Mouse (Mus musculus) CH12.LX (cell line): ENCODE data around the gene Zkscan14. TPM values are rescaled to one million over a fixed set of nuclear protein-coding genes. Genes with fewer than 3 reads are reported as not detected.

Experiments
- DNase-seq: peaks from one replicate; pipeline ENCODE4 v3.0.0-alpha.2; 2013; ENCODE audit errors: extremely low read depth
- H3K27ac ChIP-seq: 2 replicates; pipeline ENCODE4 v1.5.1; 2012; ENCODE audit warnings: low read depth, mild to moderate bottlenecking, control low read depth, moderate library complexity; ENCODE audit not compliant: insufficient read depth
- H3K27me3 ChIP-seq: replicated peaks from 2 replicates; pipeline ENCODE3; 2012; ENCODE audit warnings: inconsistent platforms
- H3K36me3 ChIP-seq, 2 experiments: replicated peaks in 1 of 2; 2 replicates each; pipeline versions ENCODE3 to v1.6.1; 2012; ENCODE audit warnings: inconsistent platforms in 1 of 2, low read length in 1 of 2, mild to moderate bottlenecking in 1 of 2, mixed read lengths in 1 of 2, moderate library complexity in 1 of 2; ENCODE audit not compliant: control insufficient read depth in 1 of 2, insufficient read depth in 1 of 2
- H3K4me1 ChIP-seq, 2 experiments: 2 replicates each; pipeline ENCODE4 v1.6.1; 2012; ENCODE audit warnings: inconsistent platforms in 1 of 2, moderate library complexity in 1 of 2; ENCODE audit not compliant: insufficient read depth in 2 of 2, control insufficient read depth in 1 of 2
- H3K4me2 ChIP-seq: 2 replicates; pipeline ENCODE4 v1.6.1; 2012; ENCODE audit warnings: low read depth, mild to moderate bottlenecking, control low read depth; ENCODE audit not compliant: poor library complexity, insufficient read depth, severe bottlenecking
- H3K4me3 ChIP-seq, 3 experiments: fragments of 150-350 bp in 1 of 3; sonication (generic) in 1 of 3; replicated peaks in 1 of 3; 2 replicates each; pipeline versions ENCODE3 to v1.5.1; 2011 to 2012; ENCODE audit warnings: low read depth in 2 of 3, low read length in 2 of 3, mild to moderate bottlenecking in 2 of 3, moderate library complexity in 2 of 3, control low read depth in 1 of 3, improper control_type of control experiment in 1 of 3, inconsistent platforms in 1 of 3, mixed read lengths in 1 of 3; ENCODE audit not compliant: poor library complexity in 1 of 3
- H3K79me2 ChIP-seq: replicated peaks from 2 replicates; pipeline ENCODE4 v1.6.1; 2012; ENCODE audit warnings: mild to moderate bottlenecking, moderate library complexity; ENCODE audit not compliant: control insufficient read depth, poor library complexity, insufficient read depth, severe bottlenecking; ENCODE audit errors: extremely low read depth
- H3K9ac ChIP-seq: 2 replicates; pipeline ENCODE4 v1.6.1; 2012; ENCODE audit warnings: low read depth, mild to moderate bottlenecking, control low read depth, moderate library complexity; ENCODE audit not compliant: insufficient read depth
- H3K9me3 ChIP-seq: replicated peaks from 2 replicates; pipeline ENCODE3; 2012; ENCODE audit warnings: low read length, inconsistent platforms, mixed read lengths
- BHLHE40 ChIP-seq: IDR thresholded peaks from 2 replicates; pipeline ENCODE4 v1.6.1; 2011; ENCODE audit warnings: mild to moderate bottlenecking, low read depth, low read length, improper control_type of control experiment
- CHD2 ChIP-seq: IDR thresholded peaks from 2 replicates; pipeline ENCODE4 v1.6.1; 2011; ENCODE audit warnings: low read length, improper control_type of control experiment
- CTCF ChIP-seq, 2 experiments: IDR thresholded peaks in 1 of 2; conservative IDR thresholded peaks in 1 of 2; 2 replicates each; pipeline ENCODE4 v1.5.1; 2011 to 2012; ENCODE audit warnings: low read depth in 2 of 2, low read length in 2 of 2, improper control_type of control experiment in 1 of 2, inconsistent platforms in 1 of 2, mild to moderate bottlenecking in 1 of 2, moderate library complexity in 1 of 2
- E2F4 ChIP-seq: IDR thresholded peaks from 2 replicates; pipeline ENCODE4 v1.6.1; 2011; ENCODE audit warnings: low read depth, low read length, improper control_type of control experiment; ENCODE audit not compliant: insufficient replicate concordance
- EP300 ChIP-seq: IDR thresholded peaks from 2 replicates; pipeline ENCODE4 v1.6.1; 2011; ENCODE audit warnings: low read length, improper control_type of control experiment
- GABPA ChIP-seq: IDR thresholded peaks from 2 replicates; pipeline ENCODE4 v1.6.1; 2012; ENCODE audit warnings: low read depth, low read length, improper control_type of control experiment, inconsistent platforms; ENCODE audit not compliant: insufficient replicate concordance
- HCFC1 ChIP-seq: IDR thresholded peaks from 2 replicates; pipeline ENCODE4 v1.6.1; 2012; ENCODE audit warnings: low read depth, mild to moderate bottlenecking, inconsistent platforms, low read length, improper control_type of control experiment
- IRF4 ChIP-seq: IDR thresholded peaks from 2 replicates; pipeline ENCODE4 v1.6.1; 2014; ENCODE audit warnings: low read depth, mild to moderate bottlenecking, inconsistent platforms, low read length, improper control_type of control experiment
- JUN ChIP-seq: IDR thresholded peaks from 2 replicates; pipeline ENCODE4 v1.6.1; 2011; ENCODE audit warnings: low read depth, mild to moderate bottlenecking, low read length, improper control_type of control experiment, moderate library complexity; ENCODE audit not compliant: insufficient read depth
- JUND ChIP-seq: conservative IDR thresholded peaks from 2 replicates; pipeline ENCODE4 v1.6.1; 2011; ENCODE audit warnings: low read depth, low read length, improper control_type of control experiment
- KAT2A ChIP-seq: IDR thresholded peaks from 2 replicates; pipeline ENCODE4 v1.6.1; 2012; ENCODE audit warnings: low read length, improper control_type of control experiment, inconsistent platforms; ENCODE audit not compliant: insufficient replicate concordance
- MAX ChIP-seq: IDR thresholded peaks from 2 replicates; pipeline ENCODE4 v1.6.1; 2011; ENCODE audit warnings: low read length, improper control_type of control experiment
- MAZ ChIP-seq: IDR thresholded peaks from 2 replicates; pipeline ENCODE4 v1.6.1; 2012; ENCODE audit warnings: low read depth, mild to moderate bottlenecking, inconsistent platforms, low read length, improper control_type of control experiment, moderate library complexity
- MXI1 ChIP-seq: IDR thresholded peaks from 2 replicates; pipeline ENCODE4 v1.6.1; 2011; ENCODE audit warnings: mild to moderate bottlenecking, low read depth, low read length, improper control_type of control experiment
- MYC ChIP-seq: IDR thresholded peaks from 2 replicates; pipeline ENCODE4 v1.6.1; 2011; ENCODE audit warnings: low read depth, mild to moderate bottlenecking, improper control_type of control experiment, low read length
- PAX5 ChIP-seq: IDR thresholded peaks from 2 replicates; pipeline ENCODE4 v1.6.1; 2012; ENCODE audit warnings: low read length, inconsistent platforms, mixed read lengths
- POLR2AphosphoS2 ChIP-seq: IDR thresholded peaks from 2 replicates; pipeline ENCODE4 v1.6.1; 2011; ENCODE audit warnings: low read depth, low read length, improper control_type of control experiment
- RAD21 ChIP-seq: IDR thresholded peaks from 2 replicates; pipeline ENCODE4 v1.6.1; 2011; ENCODE audit warnings: low read depth, mild to moderate bottlenecking, low read length, improper control_type of control experiment, moderate library complexity
- SIN3A ChIP-seq: IDR thresholded peaks from 2 replicates; pipeline ENCODE4 v1.6.1; 2012; ENCODE audit warnings: low read length, improper control_type of control experiment, inconsistent platforms
- SMC3 ChIP-seq: IDR thresholded peaks from 2 replicates; pipeline ENCODE4 v1.6.1; 2011; ENCODE audit warnings: low read depth, low read length, improper control_type of control experiment
- TBP ChIP-seq: conservative IDR thresholded peaks from 2 replicates; pipeline ENCODE4 v1.6.1; 2011; ENCODE audit warnings: low read depth, low read length, improper control_type of control experiment
- TCF12 ChIP-seq: IDR thresholded peaks from 2 replicates; pipeline ENCODE4 v1.6.1; 2014; ENCODE audit warnings: low read depth, mild to moderate bottlenecking, inconsistent platforms, low read length, improper control_type of control experiment
- ZC3H11A ChIP-seq: IDR thresholded peaks from 2 replicates; pipeline ENCODE4 v1.6.1; 2012; ENCODE audit warnings: low read depth, mild to moderate bottlenecking, inconsistent platforms, low read length, improper control_type of control experiment
- ZKSCAN1 ChIP-seq: IDR thresholded peaks from 2 replicates; pipeline ENCODE4 v1.6.1; 2012; ENCODE audit warnings: low read depth, inconsistent platforms, low read length, improper control_type of control experiment, borderline replicate concordance
- ZNF384 ChIP-seq: IDR thresholded peaks from 2 replicates; pipeline ENCODE4 v1.6.1; 2012; ENCODE audit warnings: low read depth, low read length, improper control_type of control experiment, inconsistent platforms
- dilution Hi-C: fragments of 300-500 bp; cut with MboI; formaldehyde crosslinking; loops from 2 replicates; pipeline ENCODE4 v1.14.3; 2020; ENCODE audit warnings: low sequenced_read_pairs; ENCODE audit not compliant: extremely low pct_unique_long_range_greater_than_20kb, extremely low pct_ligation_motif_present
- in situ Hi-C: fragments of 300-500 bp; cut with MboI; formaldehyde crosslinking; loops from 3 replicates; pipeline ENCODE4 v1.14.3; 2019; ENCODE audit warnings: low sequenced_read_pairs, low pct_ligation_motif_present, low pct_unique_long_range_greater_than_20kb, mixed read lengths
- polyA plus RNA-seq: library from polyadenylated mRNA; unstranded; fragments of >175 nt; gene quantifications from 2 replicates; pipeline ENCODE4 v1.2.1, GENCODE M21; 2012; ENCODE audit warnings: low read depth; ENCODE audit not compliant: insufficient read length
- total RNA-seq, 2 experiments: library from RNA; depleted of rRNA; stranded (reverse); fragments of 300-350 nt in 1 of 2; fragments of >200 nt in 1 of 2; gene quantifications; 2 replicates each; pipeline ENCODE4 v1.2.3; 2012 to 2014

Zkscan14 gene
- total and polyA plus RNA-seq, 3 experiments = 10.1 to 12.1 (median 10.7) TPM

DNA sequence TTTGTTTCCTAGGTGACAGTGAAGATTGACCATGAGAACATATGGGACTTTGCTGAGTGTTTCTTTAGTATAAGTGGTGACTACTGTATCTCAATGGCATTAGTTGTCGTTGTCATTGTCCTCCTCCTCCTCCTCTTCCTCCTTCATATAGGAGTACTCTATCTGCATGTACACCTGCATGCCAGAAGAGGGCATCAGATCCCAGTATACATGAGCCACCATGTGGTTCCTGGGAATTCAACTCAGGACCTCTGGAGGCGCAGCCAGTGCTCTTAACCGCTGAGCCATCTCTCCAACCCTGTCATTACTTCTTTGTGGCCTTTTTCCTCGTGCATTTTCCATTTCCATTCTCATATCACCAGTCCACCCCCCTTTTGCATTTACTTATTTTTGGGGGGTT lies 13.0 kb upstream of the Zkscan14 start:
- no peak overlapping the region for H3K4me2 ChIP-seq
- H3K9me3 ChIP-seq = no peaks in the 10 kb centered on the region
- no peak overlapping the region for H3K4me3 ChIP-seq
- peaks cover 35 to 75% of the 10 kb centered on the region in 2 experiments for H3K36me3 ChIP-seq
- no peaks in the 10 kb centered on the region for H3K79me2 ChIP-seq
- no peak for DNase-seq
- H3K27ac ChIP-seq = no peak overlapping the region
- in situ Hi-C loops (no loop called here), dilution Hi-C loops (no loop called here)
- TF ChIP-seq POLR2AphosphoS2 (no peak), CHD2 (no peak), BHLHE40 (no peak), HCFC1 (no peak), CTCF (conservative IDR thresholded peaks at IDR 0.05 in 1 of 2, IDR thresholded peaks at IDR 0.05 in 1 of 2; ENCODE audit: low read depth in 2 of 2, low read length in 2 of 2) (peak in 1 of 2 experiments; percentile 40; a peak in 2 of 4 replicates), RAD21 (peak; percentile 4), TCF12 (no peak), MYC (0 out of 2 replicates have a peak, but pooled peaks have one; percentile 45)
- H3K9ac ChIP-seq = no peak overlapping the region
- H3K4me1 ChIP-seq = no peaks in the 10 kb centered on the region
- no peaks in the 10 kb centered on the region for H3K27me3 ChIP-seq

DNA sequence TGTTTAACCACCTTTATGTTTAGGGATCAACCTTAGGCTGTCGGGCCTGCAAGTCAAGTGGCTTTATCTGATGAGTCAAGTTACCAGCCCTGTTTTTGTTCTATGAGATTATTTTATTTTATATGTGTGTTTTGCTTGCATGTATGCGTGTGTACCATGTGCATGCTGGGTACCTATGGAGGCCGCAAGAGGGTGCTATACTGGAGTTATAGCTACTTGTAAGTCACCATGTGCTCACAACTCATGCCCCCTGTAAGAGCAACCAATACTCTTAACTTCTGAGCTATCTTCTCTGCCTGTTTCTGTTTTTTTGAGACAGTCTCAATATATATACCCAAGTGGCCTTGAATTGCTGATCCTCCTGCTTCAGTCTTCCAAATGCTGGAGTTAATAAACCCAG lies 11.8 kb upstream of the Zkscan14 start:
- dilution Hi-C loops (no loop called here), in situ Hi-C loops (no loop called here)
- H3K36me3 ChIP-seq = peaks cover 31 to 65% of the 10 kb centered on the region in 2 experiments
- no peak for DNase-seq
- no peaks in the 10 kb centered on the region for H3K27me3 ChIP-seq
- no peaks in the 10 kb centered on the region for H3K79me2 ChIP-seq
- H3K27ac ChIP-seq = no peak overlapping the region
- TF ChIP-seq E2F4 (no peak), SMC3 (no peak), ZC3H11A (no peak), MXI1 (no peak), JUND (no peak), IRF4 (no peak), KAT2A (no peak), PAX5 (no peak), MAX (no peak), BHLHE40 (no peak), TBP (no peak), JUN (no peak), RAD21 (no peak), EP300 (no peak), ZKSCAN1 (no peak), MAZ (no peak), SIN3A (no peak), MYC (no peak), ZNF384 (no peak), GABPA (no peak)
- no peak overlapping the region for H3K4me2 ChIP-seq
- no peaks in the 10 kb centered on the region for H3K9me3 ChIP-seq
- no peaks in the 10 kb centered on the region for H3K4me1 ChIP-seq
- no peak overlapping the region for H3K4me3 ChIP-seq
- no peak overlapping the region for H3K9ac ChIP-seq
